Mouse (Mus musculus) hematopoietic stem cell, adult 5-6 weeks (primary cell): Measurements from ENCODE around the gene Rnasel. TPM values are rescaled to one million over a fixed set of nuclear protein-coding genes. Genes with fewer than 3 reads are reported as not detected.
A peak's percentile ranks its signal among the peaks of the same experiment; 100 is the strongest.

Source experiments
- ATAC-seq, 2 experiments: fragments of 125-278 bp in 1 of 2; replicated peaks in 1 of 2; 2 replicates each; pipeline ENCODE4 v1.8.0; 2016 to 2017; ENCODE audit warnings: inconsistent platforms in 2 of 2, mild to moderate bottlenecking in 2 of 2, moderate number of reproducible peaks in 2 of 2, low read depth in 1 of 2, moderate TSS enrichment in 1 of 2; ENCODE audit not compliant: low FRiP score in 2 of 2, poor library complexity in 2 of 2, severe bottlenecking in 2 of 2, insufficient read depth in 1 of 2, low TSS enrichment in 1 of 2
- total RNA-seq: library from RNA; stranded (forward); fragments of 172-1452, 232-1000 nt; gene quantifications from 2 replicates; pipeline ENCODE4 v1.2.3, GENCODE M21; 2017

Gene Rnasel
- total RNA-seq, 1 experiment from 2014 or later, result 76.4 TPM

DNA sequence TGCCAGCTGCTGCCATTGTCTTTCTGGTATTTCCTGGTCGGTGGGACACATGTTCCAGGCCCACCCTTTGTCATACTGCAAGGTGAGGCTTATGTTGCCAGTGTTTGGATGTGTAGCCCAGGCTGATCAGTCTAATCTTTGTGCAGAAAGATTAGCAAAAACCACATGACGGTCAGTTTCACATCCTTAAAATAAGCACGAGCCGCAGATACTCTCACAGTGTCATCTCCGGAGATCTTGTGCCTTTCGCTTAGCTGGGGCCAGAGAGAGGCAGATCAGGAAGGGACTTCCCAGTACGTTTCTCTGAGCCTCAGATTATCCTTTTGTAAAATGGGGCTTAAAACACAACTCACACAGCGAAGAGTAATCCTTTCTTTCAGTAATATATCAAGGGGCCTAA lies 54.3 kb downstream of the Rnasel start:
- 0 out of 4 replicates have a peak, but pooled peaks of 1 of the 2 experiments have one; percentile 8 for ATAC-seq

DNA sequence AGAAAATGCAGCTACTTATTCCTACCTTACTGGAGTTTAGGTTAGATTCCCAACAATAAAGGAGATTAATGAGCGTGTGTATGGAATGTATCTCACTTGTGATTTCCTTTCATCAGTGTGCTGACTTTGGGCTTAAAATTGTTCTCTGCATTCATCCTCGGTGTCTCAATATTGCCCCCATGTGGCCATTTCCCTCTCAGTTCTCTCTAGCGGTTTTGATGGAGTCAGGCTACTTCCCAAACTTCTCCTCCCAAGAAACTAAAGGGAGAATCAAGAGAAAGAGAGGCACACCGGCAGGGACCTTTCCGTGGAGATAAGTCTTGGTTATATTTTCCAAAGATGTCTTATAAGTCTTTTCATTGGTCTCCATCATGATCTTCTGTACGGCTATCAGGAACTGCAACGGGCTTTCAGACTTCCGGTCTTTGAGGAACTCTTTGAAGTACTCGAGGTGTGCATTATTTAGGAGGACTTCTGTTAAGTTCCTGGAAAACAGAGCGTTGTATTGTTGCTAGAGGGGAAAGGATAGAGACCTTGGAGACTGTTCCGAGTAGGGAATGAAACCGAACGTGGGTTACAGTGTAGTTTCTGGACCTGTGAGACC lies 58.3 kb downstream of the Rnasel start:
- peak; percentile 65 to 76; a peak in 3 of 4 replicates for ATAC-seq

Other genes starting within 250 kb of the Rnasel start
- 17.2 and 26.1 TPM in 2 replicates for gene Npl, start 199.4 kb upstream of the Rnasel start, total RNA-seq
- gene Rgs8, start 96.4 kb upstream of the Rnasel start, total RNA-seq, result 0.44 and 3.6 TPM in 2 replicates
- 0.45 TPM in 1 of 2 replicates, not detected in the other for gene Rgs16, start 9.1 kb upstream of the Rnasel start, total RNA-seq
- gene Rgsl1, start 94.7 kb downstream of the Rnasel start, total RNA-seq, result not detected in 2 replicates
- not detected in 2 replicates for gene Teddm1b, start 124.9 kb downstream of the Rnasel start, total RNA-seq
- gene Teddm1a, start 142.3 kb downstream of the Rnasel start, total RNA-seq, result not detected in 2 replicates
- 196 and 243 TPM in 2 replicates for gene Glul, start 150.5 kb downstream of the Rnasel start, total RNA-seq
- 0.13 and 0.20 TPM in 2 replicates for gene Teddm2, start 150.8 kb downstream of the Rnasel start, total RNA-seq